In the genomic region with DNA sequence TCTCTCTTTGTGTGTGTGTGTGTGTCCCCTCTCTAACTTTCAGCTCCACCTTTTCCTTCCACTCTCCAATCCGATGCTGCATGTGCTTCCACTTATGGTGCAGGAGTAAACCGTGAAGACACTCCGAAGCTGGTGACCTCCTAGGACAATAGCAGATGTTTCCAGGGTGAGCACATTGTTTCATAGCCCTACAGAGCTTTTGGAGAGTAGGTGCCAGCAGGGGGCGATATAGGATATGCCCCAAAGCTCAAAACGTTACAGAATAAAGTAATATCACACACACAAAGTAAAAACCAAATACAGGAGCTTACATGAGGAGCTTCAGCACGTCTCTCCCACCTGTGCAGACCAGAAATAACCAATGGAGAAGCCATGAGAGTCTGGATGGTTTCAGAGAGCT, we compare ENCODE assay signal across 8 mouse cellular contexts. TPM values are rescaled to one million over a fixed set of nuclear protein-coding genes. Genes with fewer than 3 reads are reported as not detected.
DNase-seq lines count a peak whose midpoint lies in the region; ATAC-seq and TF ChIP-seq lines count a peak whose summit lies in the region.

No protein-coding gene starts in this region.

- no peaks in the 10 kb centered on the region for H3K36me3 ChIP-seq in E14TG2a.4 (ENCODE audit: insufficient read depth, low read length)
- no peaks in the 10 kb centered on the region for H3K36me3 ChIP-seq in limb, embryonic 11.5 days (ENCODE audit: control insufficient read depth, insufficient read depth, low read length)
- no peaks in the 10 kb centered on the region for H3K36me3 ChIP-seq in spleen, adult 2 months (ENCODE audit: control insufficient read depth, insufficient read depth, low read length)
- no peaks in the 10 kb centered on the region for H3K36me3 ChIP-seq in hindbrain, embryonic 16.5 days (ENCODE audit: control insufficient read depth, insufficient read depth, low read length)

- DNase-seq in left cerebral cortex, adult 11 months (ENCODE audit: low spot score): peak; percentile 24
- no peak for DNase-seq in left cerebral cortex, adult 8-10 months (ENCODE audit: low spot score in 2 of 2)
- DNase-seq in adrenal gland, postnatal 36 days: peak; percentile 72 to 78
- DNase-seq in heart, postnatal 10 days: peak; percentile 58 to 75
- peak; percentile 65 for DNase-seq in limb, embryonic 11.5 days (ENCODE audit: low spot score)
- peak; percentile 28 to 50 for DNase-seq in spleen, adult 2 months (ENCODE audit: low read depth in 1 of 2, low spot score in 2 of 2)

- ATAC-seq in limb, embryonic 11.5 days (ENCODE audit: insufficient number of reproducible peaks, low FRiP score, low TSS enrichment, low read depth): no peak
- ATAC-seq in hindbrain, embryonic 16.5 days: no peak

- TF ChIP-seq POLR2A in spleen, adult 2 months (IDR thresholded peaks at IDR 0.05; ENCODE audit: low read depth, low read length): no peak

- no peak overlapping the region for H3K4me3 ChIP-seq in E14TG2a.4 (replicated peaks; ENCODE audit: low read length)
- no peak overlapping the region for H3K4me3 ChIP-seq in limb, embryonic 11.5 days (ENCODE audit: low read depth, low read length)
- H3K4me3 ChIP-seq in spleen, adult 2 months (ENCODE audit: extremely low read depth, insufficient read depth, insufficient read length): no peak overlapping the region
- H3K4me3 ChIP-seq in hindbrain, embryonic 16.5 days (ENCODE audit: low read length): no peak overlapping the region

- peaks cover 34% of the 10 kb centered on the region for H3K4me1 ChIP-seq in E14TG2a.4 (replicated peaks; ENCODE audit: low read depth, low read length)
- no peaks in the 10 kb centered on the region for H3K4me1 ChIP-seq in limb, embryonic 11.5 days (ENCODE audit: control insufficient read depth, insufficient read depth, low read length)
- H3K4me1 ChIP-seq in spleen, adult 2 months (ENCODE audit: control insufficient read depth, insufficient read depth, insufficient read length): no peaks in the 10 kb centered on the region
- H3K4me1 ChIP-seq in hindbrain, embryonic 16.5 days (ENCODE audit: control insufficient read depth, insufficient read depth, low read depth, low read length): no peaks in the 10 kb centered on the region

- no peak overlapping the region for H3K9ac ChIP-seq in limb, embryonic 11.5 days (ENCODE audit: low read length)
- H3K9ac ChIP-seq in hindbrain, embryonic 16.5 days (ENCODE audit: low read depth, low read length): no peak overlapping the region

- H3K9me3 ChIP-seq in E14TG2a.4 (ENCODE audit: low read length): no peaks in the 10 kb centered on the region
- no peaks in the 10 kb centered on the region for H3K9me3 ChIP-seq in limb, embryonic 11.5 days (ENCODE audit: control insufficient read depth, low read length)
- H3K9me3 ChIP-seq in hindbrain, embryonic 16.5 days (ENCODE audit: control insufficient read depth, low read length): no peaks in the 10 kb centered on the region

- H3K27me3 ChIP-seq in E14TG2a.4 (ENCODE audit: insufficient read depth, low read length): no peaks in the 10 kb centered on the region
- H3K27me3 ChIP-seq in limb, embryonic 11.5 days (ENCODE audit: control insufficient read depth, insufficient read depth, low read length): no peaks in the 10 kb centered on the region
- no peaks in the 10 kb centered on the region for H3K27me3 ChIP-seq in spleen, adult 2 months (ENCODE audit: control insufficient read depth, insufficient read depth, low read length)
- no peaks in the 10 kb centered on the region for H3K27me3 ChIP-seq in hindbrain, embryonic 16.5 days (replicated peaks; ENCODE audit: control insufficient read depth, insufficient read depth, low read length)

- H3K27ac ChIP-seq in limb, embryonic 11.5 days (replicated peaks; ENCODE audit: low read depth, low read length): no peak overlapping the region
- H3K27ac ChIP-seq in spleen, adult 2 months (ENCODE audit: insufficient read depth, low read length): no peak overlapping the region
- H3K27ac ChIP-seq in hindbrain, embryonic 16.5 days (ENCODE audit: low read depth, low read length): no peak overlapping the region

- WGBS in limb, embryonic 11.5 days: 38% methylated on average over 6 of the region's 6 CpGs
- 6% methylated on average over 6 of the region's 6 CpGs for WGBS in spleen, adult 2 months
- 29% methylated on average over 6 of the region's 6 CpGs for WGBS in hindbrain, embryonic 16.5 days

- peak; percentile 74 for TF ChIP-seq CTCF in E14TG2a.4 (conservative IDR thresholded peaks at IDR 0.05; ENCODE audit: low read length)
- TF ChIP-seq CTCF in spleen, adult 2 months (IDR thresholded peaks at IDR 0.05; ENCODE audit: extremely low read depth, insufficient read depth, insufficient read length, insufficient replicate concordance): peak; percentile 30; the same call in 1 of the 2 replicates

- no peak overlapping the region for H3K4me2 ChIP-seq in limb, embryonic 11.5 days (ENCODE audit: low read depth, severe bottlenecking)
- H3K4me2 ChIP-seq in hindbrain, embryonic 16.5 days (ENCODE audit: low read length): no peak overlapping the region

- intact Hi-C loops in heart, postnatal 10 days (cut with DNase I): loop anchor here (1.0 kb wide), 1 partner anchor 57 kb away; no protein-coding TSS in a partner anchor

RNA-seq across cellular contexts. Expression of a gene that starts 8.9 kb away (rescaled TPM):
- total RNA-seq in left cerebral cortex, adult 8-10 months (2022): not detected
- not detected for total RNA-seq in adrenal gland, postnatal 36 days (2021)
- not detected for total RNA-seq in heart, postnatal 10 days (2021)
- not detected in 2 replicates for polyA plus RNA-seq in limb, embryonic 11.5 days (2014; fragmentation: Nextera tagmentation; extraction: Ambion mirVana)
- 0.25 TPM in 1 of 2 replicates, not detected in the other for polyA plus RNA-seq in spleen, adult 2 months (2012; rRNA removed)
- polyA plus RNA-seq in hindbrain, embryonic 16.5 days (2015; fragmentation: Nextera tagmentation; extraction: Ambion mirVana): not detected in 2 replicates

RNA-seq across cellular contexts. Expression of a gene that starts 15.7 kb away (rescaled TPM):
- total RNA-seq in left cerebral cortex, adult 8-10 months (2022): 10 to 100 TPM; 53.5 to 69.9 (median 67.2) TPM
- total RNA-seq in adrenal gland, postnatal 36 days (2021): 10 to 100 TPM; 49.0 to 51.6 TPM
- total RNA-seq in heart, postnatal 10 days (2021): 10 to 100 TPM; 39.6 to 42.8 TPM
- polyA plus RNA-seq in limb, embryonic 11.5 days (2014; fragmentation: Nextera tagmentation; extraction: Ambion mirVana): 72.3 and 77.3 TPM in 2 replicates
- 63.3 and 65.7 TPM in 2 replicates for polyA plus RNA-seq in spleen, adult 2 months (2012; rRNA removed)
- 63.1 and 74.5 TPM in 2 replicates for polyA plus RNA-seq in hindbrain, embryonic 16.5 days (2015; fragmentation: Nextera tagmentation; extraction: Ambion mirVana)

RNA-seq across cellular contexts. Expression of a gene that starts 15.8 kb away (rescaled TPM):
- not detected for total RNA-seq in left cerebral cortex, adult 8-10 months (2022)
- total RNA-seq in adrenal gland, postnatal 36 days (2021): under 1 TPM in 1 of 2 experiments, not detected in 1; 0.46 TPM
- total RNA-seq in heart, postnatal 10 days (2021): under 1 TPM; 0.62 to 0.77 TPM
- polyA plus RNA-seq in limb, embryonic 11.5 days (2014; fragmentation: Nextera tagmentation; extraction: Ambion mirVana): 3.8 TPM in 2 replicates
- polyA plus RNA-seq in spleen, adult 2 months (2012; rRNA removed): 2.6 and 4.6 TPM in 2 replicates
- 0.85 and 1.3 TPM in 2 replicates for polyA plus RNA-seq in hindbrain, embryonic 16.5 days (2015; fragmentation: Nextera tagmentation; extraction: Ambion mirVana)

RNA-seq across cellular contexts. Expression of a gene that starts 25.6 kb away (rescaled TPM):
- 10 to 100 TPM in 1 of 4 experiments, 1 to 10 TPM in 3; 7.2 to 10.4 (median 8.7) TPM for total RNA-seq in left cerebral cortex, adult 8-10 months (2022)
- under 1 TPM; 0.10 to 0.30 TPM for total RNA-seq in adrenal gland, postnatal 36 days (2021)
- not detected for total RNA-seq in heart, postnatal 10 days (2021)
- 0.20 TPM in 1 of 2 replicates, not detected in the other for polyA plus RNA-seq in limb, embryonic 11.5 days (2014; fragmentation: Nextera tagmentation; extraction: Ambion mirVana)
- polyA plus RNA-seq in spleen, adult 2 months (2012; rRNA removed): not detected in 2 replicates
- 19.5 and 22.1 TPM in 2 replicates for polyA plus RNA-seq in hindbrain, embryonic 16.5 days (2015; fragmentation: Nextera tagmentation; extraction: Ambion mirVana)

RNA-seq across cellular contexts. Expression of a gene that starts 41.4 kb away (rescaled TPM):
- total RNA-seq in left cerebral cortex, adult 8-10 months (2022): 10 to 100 TPM; 43.4 to 54.8 (median 49.7) TPM
- total RNA-seq in adrenal gland, postnatal 36 days (2021): 10 to 100 TPM; 38.2 to 45.0 TPM
- 10 to 100 TPM; 43.4 to 49.0 TPM for total RNA-seq in heart, postnatal 10 days (2021)
- 26.5 and 31.0 TPM in 2 replicates for polyA plus RNA-seq in limb, embryonic 11.5 days (2014; fragmentation: Nextera tagmentation; extraction: Ambion mirVana)
- polyA plus RNA-seq in spleen, adult 2 months (2012; rRNA removed): 10.1 and 11.3 TPM in 2 replicates
- 25.7 and 33.8 TPM in 2 replicates for polyA plus RNA-seq in hindbrain, embryonic 16.5 days (2015; fragmentation: Nextera tagmentation; extraction: Ambion mirVana)

Comparison
In these comparisons a context has a peak if more than half of its experiments do, and no peak if none do; other contexts are left out.
1. DNase-seq: peak in left cerebral cortex, adult 11 months (single experiment), adrenal gland, postnatal 36 days (2 of 2), heart, postnatal 10 days (2 of 2), limb, embryonic 11.5 days (single experiment) and spleen, adult 2 months (2 of 2); none in left cerebral cortex, adult 8-10 months (0 of 2).